Mouse (Mus musculus) stomach, embryonic 15.5 days (tissue): ENCODE data around the gene Mrpl39. TPM values are rescaled to one million over a fixed set of nuclear protein-coding genes. Genes with fewer than 3 reads are reported as not detected.

ENCODE experiments used
- microRNA counts: library from miRNA; unstranded; fragments of <30 nt; microRNA quantifications from one replicate; lab custom pipeline; 2016
- microRNA-seq: library from miRNA; unstranded; fragments of <30 nt; microRNA quantifications from one replicate; pipeline ENCODE4, GENCODE M21; 2016
- polyA plus RNA-seq: library from polyadenylated mRNA; unstranded; fragments of >200 nt; fragmentation: Nextera tagmentation; extraction: Ambion mirVana; gene quantifications from 2 replicates; pipeline ENCODE4 v1.2.1, GENCODE M21; 2015

The Mrpl39 gene
- polyA plus RNA-seq, 1 experiment from 2014 or later, result 41.9 TPM

MicroRNAs encoded within 50 kb of the gene (microRNA counts, 519-probe panel; counts per million panel counts)
- microRNA mmu-miR-155 (lab: Ali Mortazavi, UCI), result 2,324 counts per million, percentile 46 among the panel's probes with 10 or more counts

Small RNAs within 50 kb of the gene (microRNA-seq; reads per million reads assigned to microRNA genes)
- gene Mir155, result 104 reads per million, percentile 49 among the genes with 10 or more reads in this experiment

Other genes starting within 250 kb of the Mrpl39 start
- not detected in 2 replicates for gene A730009L09Rik, start 220.6 kb downstream of the Mrpl39 start, polyA plus RNA-seq
- 4.2 and 5.7 TPM in 2 replicates for gene Jam2, start 38.4 kb upstream of the Mrpl39 start, polyA plus RNA-seq
- 28.6 and 31.6 TPM in 2 replicates for gene Gabpa, start 99.2 kb upstream of the Mrpl39 start, polyA plus RNA-seq
- gene Atp5j, start 99.9 kb upstream of the Mrpl39 start, polyA plus RNA-seq, result 899 and 940 TPM in 2 replicates